Mouse (Mus musculus) embryo, embryonic 10 days (tissue): ENCODE measurements around the gene Tmem168.

Source experiments
- DNase-seq: peaks from one replicate; pipeline ENCODE4 v3.0.0-alpha.2; 2015; ENCODE audit warnings: low spot score

The Tmem168 gene

DNA sequence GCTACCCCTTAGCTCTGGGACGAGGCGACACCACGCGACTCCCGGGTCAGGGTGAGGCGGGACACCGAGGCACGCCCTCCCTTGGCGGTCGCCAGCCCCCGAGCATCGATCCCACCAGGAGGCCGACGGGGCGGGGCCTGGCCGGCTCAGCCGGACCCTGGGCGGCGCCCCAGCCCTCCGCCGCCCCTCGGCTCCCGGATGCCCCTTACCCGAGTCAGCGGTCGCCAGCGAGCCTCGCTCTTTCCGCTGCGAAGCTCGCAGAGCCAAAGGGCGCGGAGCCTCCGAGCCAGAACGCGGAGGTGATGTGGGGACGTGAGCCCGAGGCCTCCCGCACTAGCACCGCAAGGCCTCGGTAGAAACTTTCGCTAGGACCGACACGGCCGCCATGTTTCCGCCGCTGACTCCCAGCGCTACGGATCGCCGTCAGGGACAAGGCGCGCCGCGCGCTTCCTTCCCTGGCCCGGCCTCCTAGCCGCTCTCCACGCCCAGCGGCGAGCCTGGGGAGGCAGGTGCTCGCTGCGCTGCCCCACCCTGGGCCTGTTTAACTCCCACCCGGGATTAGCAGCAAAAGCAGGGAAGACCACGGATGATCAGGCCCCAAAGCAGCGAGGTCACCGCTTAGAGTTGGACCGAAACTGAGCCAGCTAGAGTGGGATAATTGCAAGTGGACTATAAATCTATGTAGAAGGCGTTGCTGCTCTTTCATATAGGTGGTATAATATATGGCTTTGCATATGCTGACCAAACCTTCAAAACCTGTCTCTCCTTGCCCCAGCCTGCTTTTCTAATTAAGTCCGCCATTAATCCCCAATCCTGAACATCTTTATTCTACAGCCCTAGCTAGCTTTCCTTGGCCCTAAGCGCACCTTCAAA is at the start of gene Tmem168:
Gene Tmem168, minus strand, starts transcription at position 480 of the 873 bp plus-strand sequence.
- peak; percentile 93 for DNase-seq

DNA sequence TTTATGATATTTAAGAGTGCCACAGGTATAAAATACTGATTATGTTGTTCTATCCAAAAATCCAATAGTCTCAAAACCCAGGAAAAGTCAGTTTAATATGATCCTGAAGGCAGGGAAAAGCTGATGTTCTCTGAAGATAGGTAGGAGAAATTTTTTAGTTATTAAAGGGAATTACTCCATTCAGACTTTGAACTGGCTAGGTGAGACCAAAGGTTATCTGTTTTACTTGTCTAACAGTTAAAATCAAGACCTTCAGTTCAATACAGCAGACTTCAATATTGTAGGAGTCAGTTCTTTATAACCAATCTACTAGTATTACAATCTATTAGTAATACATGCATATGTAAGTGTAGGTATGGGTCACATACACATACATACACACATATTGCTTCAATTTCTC is 46.2 kb upstream of the Tmem168 start:
- no peak for DNase-seq

DNA sequence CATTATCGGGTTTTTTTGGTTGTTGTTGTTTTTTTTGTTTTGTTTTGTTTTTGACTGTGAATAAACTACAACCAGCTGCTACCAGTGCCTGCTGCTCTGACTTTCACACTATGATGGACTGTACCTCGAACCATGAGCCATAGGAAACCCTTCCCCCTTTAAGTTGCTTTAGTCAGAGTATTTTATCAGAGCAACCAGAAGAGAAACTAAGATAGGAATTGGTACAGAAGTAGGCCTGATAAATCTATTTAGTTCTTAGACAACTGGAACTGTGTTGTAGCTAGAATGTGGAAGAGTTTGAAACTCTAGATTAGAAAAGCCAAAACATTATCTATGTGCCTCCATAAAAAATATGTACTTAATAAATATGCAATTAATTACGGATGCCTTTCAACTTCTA is 44.4 kb upstream of the Tmem168 start:
- DNase-seq: no peak

DNA sequence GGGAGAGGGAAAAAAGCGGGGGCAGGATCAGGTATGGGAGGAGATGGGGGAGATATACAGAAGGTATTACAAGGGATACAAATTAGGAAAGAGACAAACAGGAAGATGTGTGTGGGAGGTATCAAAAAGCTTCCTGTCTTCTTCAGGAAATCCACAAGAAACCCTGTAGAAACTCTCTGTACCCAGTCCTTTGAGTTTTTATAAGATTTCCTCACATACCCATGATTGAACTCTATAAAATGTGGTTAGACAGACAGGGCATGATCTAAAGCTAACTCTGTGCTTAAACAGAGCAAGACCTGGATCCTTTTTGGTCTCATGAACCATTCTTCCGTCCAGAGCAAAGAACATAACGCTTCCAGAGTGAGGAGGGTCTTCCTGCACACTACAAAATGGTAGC is 43.0 kb upstream of the Tmem168 start:
- DNase-seq: no peak

DNA sequence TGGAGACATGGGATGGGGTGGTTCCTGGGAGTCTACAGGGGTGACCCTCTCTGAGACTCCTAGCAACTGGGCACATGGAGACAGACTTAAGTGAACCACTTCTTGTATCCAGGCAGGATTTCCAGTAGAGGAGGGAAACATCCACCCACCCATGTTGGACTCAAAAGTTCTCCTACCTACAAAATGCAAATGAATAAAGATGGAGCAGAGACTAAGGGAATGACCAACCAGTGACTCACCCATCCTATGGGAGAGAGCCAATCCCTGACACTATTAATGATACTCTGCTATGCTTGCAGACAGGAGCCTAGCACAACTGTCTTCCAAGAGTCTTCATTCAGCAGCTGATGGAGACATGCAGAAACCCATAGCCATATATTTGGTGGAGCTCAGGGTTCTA is 40.4 kb upstream of the Tmem168 start:
- DNase-seq: no peak

DNA sequence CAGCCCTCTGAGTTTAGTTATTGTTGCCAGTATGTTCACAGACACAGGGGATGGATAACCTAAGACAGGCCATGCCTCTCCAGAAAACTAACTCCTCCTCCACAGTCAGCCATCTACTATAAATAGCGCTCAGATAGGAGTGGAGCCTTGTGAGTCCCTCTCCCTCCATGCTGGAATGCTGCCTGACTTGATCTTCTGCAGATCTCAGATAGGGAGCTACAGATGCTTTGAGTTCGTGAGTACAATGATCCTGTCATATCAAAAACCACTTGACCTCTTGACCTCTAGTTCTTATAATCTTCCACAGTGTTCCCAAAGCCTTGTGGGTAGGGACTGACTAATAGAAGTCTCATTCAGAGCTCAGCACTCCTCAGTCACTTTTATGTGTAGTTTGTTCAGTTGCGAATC is 28.7 kb upstream of the Tmem168 start:
- peak; percentile 37 for DNase-seq

DNA sequence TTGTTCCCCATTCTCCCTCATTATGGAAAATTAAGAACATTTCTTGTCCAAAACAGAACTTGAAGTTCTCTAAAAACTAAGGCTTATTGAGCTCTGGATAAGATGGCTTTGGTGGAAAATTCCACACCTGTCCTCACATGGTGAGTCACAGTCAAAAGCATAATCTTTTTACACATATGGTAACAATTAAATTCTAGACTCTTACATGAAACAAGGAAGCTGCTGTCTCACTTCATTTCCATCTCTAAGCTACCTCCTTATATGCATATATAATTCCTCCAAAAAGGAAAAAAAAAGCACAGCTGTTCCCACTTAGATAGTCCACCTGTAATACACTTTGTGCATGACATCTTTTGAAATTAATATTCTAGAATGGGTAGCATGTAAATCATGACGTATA is 24.7 kb upstream of the Tmem168 start:
- no peak for DNase-seq

DNA sequence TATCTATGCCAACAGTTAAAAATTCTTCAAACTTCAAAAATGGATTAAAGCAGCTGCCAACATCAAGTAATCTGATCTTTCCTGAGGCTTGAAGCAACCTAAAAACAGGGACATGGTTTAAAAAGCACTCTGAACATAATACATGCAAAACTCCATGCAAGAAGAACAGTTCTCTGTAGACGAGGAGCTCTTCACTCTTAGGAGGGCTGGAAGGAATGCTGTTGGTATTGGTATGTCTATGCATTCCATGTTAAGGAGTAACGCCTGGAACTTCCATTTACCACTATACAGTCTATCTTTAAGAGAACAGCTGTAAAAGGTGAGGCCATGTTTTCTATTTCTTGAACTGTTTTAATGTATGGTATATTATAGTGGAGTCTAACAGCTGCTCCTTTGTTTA is 22.7 kb upstream of the Tmem168 start:
- DNase-seq: no peak

DNA sequence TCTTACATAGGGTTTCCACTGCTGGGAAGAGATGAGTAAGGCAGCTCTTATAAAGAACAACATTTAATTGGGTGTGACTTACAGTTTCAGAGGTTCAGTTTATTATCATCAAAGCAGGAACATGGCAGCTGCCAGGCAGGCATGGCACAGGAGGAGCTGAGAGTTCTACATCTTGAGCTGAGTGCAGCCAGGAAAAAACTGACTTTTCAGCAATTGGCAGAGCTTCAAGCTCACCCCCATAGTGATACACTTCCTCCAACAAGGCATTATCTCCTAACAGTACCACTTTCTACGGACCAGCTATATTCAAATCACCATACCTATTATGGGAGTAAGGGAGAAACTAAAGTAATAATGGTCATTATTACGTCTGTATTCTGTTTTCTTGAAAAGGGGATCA is 11.7 kb upstream of the Tmem168 start:
- DNase-seq: no peak

DNA sequence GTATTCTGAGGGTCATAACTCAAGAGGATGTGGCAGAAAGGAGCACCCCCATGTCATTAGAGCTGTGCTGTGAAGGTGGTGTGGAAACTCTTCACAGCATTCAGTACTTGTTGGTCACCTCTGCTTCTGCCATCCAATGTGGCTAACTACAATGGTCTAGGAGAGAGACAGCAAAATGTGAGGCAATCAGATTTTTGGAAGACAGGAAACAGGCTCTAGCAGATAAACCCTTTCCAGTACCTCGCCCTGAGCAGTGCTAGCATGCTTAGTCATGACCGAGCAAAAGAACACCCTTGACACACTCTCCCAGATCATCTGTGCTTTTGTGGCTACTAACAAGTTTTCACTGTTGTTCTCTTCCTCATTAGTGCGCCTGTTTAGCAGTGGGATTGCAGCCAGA is 9.2 kb upstream of the Tmem168 start:
- no peak for DNase-seq

DNA sequence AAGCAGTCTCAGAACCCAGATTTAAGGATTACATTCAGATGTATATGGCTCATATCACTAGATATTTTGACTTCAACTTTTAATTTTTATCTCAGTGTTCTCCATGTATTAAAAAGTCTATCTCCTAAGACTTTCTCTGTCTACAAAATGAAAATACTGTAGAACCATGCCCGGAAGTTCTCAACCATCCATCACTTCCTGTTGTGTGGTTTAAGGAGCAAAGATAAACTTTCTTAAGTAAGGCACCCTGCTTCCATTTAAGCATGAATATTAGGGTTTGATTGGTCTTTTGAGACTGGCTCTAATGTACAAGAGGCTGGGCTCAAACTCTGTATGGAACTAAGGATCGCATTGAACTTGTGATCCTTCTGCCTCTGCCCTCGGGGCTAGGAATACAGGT is 6.7 kb upstream of the Tmem168 start:
- DNase-seq: no peak

DNA sequence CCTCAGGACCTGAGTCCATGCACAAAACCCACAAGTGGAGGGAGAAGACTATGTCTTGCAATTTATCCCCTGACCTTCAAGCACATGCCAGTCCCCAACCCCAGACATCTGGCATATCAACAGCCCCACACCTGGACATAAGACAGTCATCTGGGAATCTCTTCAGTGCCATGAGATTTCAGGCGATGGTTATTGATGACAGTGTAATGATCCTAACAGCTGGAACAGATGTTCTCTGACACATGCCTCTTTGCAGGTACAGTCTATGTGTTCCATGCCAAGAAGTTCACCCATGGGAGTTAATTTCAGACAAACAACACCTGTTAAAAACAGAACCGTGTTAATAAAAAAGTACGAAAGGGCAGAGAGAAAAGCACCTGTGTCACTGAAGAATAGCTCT is 5.8 kb upstream of the Tmem168 start:
- no peak for DNase-seq

DNA sequence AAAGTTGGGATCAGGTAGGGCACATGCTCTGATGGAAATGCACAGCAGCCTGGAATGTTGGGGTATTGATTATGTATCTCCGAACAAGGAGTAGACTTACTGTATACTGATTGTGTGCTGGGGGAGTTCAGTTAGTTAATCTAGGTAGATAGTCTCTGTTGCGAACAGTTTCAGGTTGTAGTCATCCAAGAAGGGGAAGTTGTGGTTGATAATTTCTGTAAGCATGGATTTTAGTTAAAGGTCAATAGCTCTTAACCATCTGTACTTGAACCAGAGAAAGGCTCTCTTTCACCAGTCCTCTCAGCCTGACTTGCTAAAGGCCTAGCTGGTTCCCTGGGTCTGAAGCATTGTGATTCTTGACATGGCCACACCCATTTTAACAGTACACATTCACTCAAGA is 3.0 kb upstream of the Tmem168 start:
- no peak for DNase-seq

DNA sequence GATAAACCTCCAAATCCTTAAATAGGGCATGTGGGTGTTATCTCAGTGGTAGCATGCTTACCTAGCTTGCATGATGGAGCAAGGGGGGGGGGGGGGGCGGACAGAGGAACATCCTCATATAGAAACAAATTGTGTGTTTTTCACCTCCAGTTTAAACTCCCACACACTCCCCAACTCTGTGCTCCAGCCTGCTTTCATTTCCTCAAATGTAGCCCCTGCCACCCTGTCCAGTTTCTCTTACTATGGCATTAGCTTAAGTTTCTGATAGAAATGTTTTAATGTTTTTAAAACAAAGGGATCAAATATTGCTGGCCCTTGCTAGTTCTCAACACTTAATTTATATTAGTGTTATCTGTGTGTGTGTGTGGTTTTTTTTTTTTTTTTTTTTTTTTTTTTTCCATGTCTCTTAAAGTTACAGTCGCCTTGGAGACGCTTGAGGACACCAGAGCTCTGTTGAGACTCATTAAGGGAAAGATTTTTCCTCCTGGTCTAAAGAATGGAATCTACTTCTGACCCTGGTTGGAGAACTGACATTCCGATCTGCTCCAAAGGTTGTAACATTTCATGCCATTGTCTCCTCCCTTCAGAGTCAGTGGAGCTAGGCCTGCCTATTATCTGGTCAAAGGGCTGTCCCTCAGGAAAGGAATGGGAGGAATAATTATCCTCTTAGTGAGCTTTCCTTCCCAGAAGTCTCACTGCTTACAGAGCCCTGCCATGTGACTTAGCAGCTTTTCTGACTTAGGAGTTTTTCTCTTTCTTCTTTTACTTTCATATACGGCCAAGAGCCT is 1.6 kb upstream of the Tmem168 start:
- peak; percentile 30 for DNase-seq

DNA sequence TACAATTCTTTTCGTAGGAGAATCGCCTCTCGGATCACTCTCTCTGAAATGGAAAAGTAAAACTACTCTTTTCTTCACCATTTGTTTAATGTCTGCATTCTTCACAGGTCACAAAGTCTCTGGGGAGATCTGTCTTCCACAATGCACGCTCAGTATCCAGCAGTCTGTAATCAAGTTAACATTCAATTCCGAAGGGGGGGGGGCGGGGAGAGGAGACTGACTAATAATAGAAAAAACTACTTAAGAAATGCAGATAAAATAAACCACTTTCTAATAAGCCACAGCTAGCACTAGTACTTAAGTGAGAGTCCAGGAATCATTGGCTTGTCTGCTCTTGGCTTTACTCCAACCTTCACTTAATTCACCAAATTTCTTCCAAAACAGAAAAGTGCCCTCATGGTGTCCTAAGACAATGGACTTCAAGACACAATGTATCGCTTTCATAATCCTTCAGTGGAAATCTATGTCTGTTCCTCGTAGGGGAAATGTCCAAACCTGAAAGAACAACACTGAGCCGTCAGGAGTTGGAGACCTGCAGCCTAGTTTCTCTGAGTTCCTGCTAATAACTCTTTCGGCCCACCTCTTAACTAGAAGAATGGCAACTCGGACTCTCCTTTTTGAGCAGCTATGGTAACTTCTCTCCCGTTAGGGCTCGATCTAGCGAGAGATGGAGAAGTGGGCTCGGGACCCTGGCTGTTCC is 829 bp downstream of the Tmem168 start:
- no peak for DNase-seq

DNA sequence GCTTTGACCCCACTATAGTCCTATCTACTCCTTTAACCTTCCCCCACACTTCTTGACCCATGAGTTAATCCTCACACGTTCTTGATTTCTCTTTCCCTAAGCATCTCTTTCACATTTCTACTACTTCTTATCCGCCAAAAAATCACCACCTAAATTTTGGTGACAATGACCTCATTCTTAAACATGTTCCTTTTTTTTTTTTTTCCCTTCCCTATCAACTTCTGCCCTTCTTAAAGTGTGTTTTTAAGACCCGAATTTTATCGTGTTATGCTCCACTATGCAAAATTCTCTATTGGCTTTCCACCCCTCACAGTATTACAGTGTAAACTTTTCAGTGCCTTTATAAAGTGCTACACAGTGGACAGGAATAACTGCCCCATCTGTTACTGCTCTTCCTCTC is 1.5 kb downstream of the Tmem168 start:
- no peak for DNase-seq

DNA sequence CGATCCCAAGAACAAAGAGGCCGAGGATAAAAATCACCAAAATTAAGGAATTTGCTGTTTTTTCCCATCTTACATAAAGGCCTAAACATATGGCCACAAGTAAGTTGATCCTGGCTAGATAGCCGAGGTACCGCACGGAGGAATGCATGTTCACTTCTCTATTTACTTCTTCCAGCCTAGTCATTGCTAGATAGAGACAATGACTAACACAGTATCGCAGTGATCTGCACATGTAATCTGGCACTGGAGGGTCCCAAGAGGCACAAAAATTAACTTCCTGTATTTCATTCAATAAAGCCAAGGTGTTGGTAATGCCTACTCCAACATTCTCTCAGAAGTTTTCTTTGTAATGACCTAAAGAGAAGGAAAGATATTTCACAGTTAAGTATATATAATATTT is 4.8 kb downstream of the Tmem168 start:
- DNase-seq: no peak

DNA sequence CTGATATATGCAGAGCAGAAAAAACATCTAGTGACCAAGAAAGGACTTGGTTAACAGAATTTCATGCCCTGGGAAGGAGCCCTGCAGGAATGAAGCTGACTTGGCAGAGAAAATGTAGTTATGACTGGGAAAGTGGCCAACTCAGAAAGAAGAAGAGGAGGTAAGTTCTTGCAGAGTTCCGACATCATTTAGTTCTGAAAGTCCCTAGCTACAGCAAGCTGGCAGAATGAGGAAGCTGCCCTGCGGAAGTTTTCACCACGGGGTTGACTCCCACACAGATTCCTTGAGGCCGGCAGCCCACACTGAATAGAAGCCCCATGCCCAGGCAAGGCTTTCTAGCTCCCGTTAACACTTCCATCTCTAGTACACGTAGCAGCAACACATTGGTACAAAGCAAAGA is 6.3 kb downstream of the Tmem168 start:
- no peak for DNase-seq

DNA sequence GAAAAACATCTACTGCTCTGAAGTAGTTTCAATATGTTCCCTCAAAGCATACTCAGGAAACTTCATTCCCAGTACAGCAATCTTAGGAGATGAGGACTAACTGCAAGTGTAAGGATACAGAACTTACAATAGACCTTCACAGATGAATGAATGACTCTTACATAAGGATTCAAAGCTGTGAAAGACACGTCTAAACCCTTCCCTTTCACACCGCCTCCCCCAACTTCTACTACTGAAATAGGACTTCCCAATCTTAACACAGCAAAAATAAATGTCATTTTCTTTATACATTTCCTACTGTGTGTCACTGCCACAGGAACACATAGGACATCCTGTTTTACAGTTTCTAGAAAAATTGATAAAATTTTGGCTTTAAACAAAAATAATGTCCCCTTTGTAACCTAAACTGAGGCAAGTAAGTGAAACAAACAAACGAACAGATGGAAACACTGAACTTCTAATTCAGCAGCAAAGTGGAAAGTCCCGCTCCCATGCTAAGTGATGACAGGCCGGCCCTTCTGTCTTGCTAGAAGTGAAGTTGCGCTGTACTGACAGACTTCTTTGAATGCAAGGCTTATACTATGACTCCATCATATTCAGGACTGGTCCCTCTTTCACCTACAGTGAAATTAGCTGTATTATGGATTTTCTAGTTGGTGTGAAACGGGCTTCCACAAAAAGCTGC is 9.5 kb downstream of the Tmem168 start:
- no peak for DNase-seq

DNA sequence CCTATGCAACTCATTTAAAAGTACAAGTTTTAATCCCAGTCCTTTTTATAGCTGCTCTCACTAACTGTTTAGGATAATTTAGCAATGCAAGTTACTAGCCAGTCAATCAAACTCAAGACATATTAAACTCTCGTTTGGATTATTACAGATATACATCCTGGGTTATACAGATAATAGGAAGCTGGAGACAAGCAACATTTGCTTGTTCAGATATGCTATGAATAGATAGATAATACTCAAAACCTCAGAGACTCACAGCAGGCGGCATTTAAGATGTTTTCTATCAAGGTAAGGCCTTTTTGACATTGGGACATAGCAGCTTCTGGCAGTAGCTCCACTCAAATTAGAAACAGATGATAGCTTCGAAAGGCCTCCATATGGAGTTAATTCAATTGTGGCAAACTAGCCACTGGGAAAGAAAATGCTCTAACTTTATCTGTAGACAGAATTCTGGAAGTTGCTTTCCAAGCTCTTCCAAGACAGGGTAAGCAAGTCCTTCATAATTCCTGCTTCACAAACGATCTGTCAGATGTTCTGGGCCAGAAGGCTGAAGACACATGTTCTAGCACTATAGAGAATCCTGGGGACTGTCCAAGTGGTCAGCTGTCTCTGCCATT is 15.1 kb downstream of the Tmem168 start:
- peak; percentile 15 for DNase-seq

DNA sequence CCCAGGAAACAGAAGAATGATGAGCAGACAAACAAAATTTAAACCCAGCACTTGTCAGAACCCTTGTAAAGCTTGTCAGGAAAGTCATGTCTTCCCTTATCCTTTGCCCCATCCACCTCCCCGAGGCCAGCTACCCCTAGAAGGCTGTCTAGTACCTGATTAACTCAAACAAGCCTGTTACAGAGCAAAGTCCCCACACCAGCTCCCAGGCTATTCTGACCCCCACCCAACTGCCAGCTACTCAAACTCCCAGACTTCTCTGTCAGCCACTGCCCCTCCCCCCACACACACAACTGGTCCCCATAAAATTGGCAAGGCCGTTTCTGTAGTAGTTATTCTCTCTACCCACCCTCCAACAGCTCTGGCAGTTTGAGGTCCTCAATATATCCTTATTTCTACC is 21.3 kb downstream of the Tmem168 start:
- DNase-seq: no peak

DNA sequence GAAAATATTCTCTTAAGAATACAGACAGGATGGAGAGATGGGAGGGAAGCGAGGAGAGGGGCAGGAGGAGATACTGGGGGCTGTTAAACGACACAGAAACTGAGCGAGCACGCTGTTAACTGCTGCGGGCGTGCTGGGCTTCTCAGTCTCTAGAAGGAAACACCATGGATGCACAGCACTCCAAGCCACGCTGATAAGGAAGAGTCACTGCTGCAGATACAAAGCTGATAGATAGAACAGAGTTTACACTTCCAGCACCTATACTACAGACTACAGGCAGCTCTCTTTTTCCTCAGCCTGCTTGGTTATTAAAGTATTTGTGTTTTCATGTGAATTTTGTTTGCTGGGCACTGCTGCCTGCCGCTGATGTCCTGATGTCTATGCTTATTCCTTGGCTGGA is 21.7 kb downstream of the Tmem168 start:
- DNase-seq: no peak
